Mouse (Mus musculus): ENCODE measurements around the gene Pld3. TPM values are rescaled to one million over a fixed set of nuclear protein-coding genes. Genes with fewer than 3 reads are reported as not detected.

Pld3 gene
- total RNA-seq, 2 experiments from 2014 or later: 84.0 to 86.6 TPM

- peak; percentile 100 for DNase-seq
Measured at GRCm38 (mm10) chr7:27486770-27487697, 66.0 kb downstream of the Pld3 start, which contains the start of gene Sertad1. Sertad1 (plus strand) TSS chr7:27486910.

GRCm38 (mm10) chr7:27486102-27486769, 66.8 kb downstream of the Pld3 start:
- peak; percentile 59 for DNase-seq

DNA sequence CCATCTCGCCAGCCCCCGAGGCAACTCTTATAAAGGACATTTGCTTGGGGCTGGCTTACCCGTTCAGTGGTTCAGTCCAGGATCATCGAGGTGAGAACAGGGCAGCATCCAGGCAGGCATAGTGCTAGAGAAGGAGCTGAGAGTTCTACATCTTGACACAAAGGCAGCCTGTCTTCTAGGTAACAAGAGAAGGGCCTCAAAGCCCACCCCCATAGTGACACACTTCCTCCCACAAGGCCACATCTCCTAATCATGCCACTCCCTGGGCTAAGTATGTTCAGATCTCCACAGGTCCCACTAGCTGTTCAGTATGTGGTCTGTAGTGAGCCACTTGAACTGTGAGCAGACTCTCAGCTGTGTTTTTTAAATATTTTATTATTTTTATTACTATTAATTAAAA, 69.2 kb downstream of the Pld3 start:
- no peak for DNase-seq

Other genes with a start within 250 kb of the Pld3 start
- 100 to 1,000 TPM; 107 to 111 TPM for gene Ltbp4, start 215.5 kb downstream of the Pld3 start, total RNA-seq (2021)
- gene Shkbp1, start 197.2 kb downstream of the Pld3 start, total RNA-seq (2021): 10 to 100 TPM; 19.6 to 22.9 TPM
- gene Gm20479, start 195.8 kb downstream of the Pld3 start, total RNA-seq (2021): 1 to 10 TPM in 1 of 2 experiments, not detected in 1; 2.5 TPM
- under 1 TPM; 0.70 to 0.81 TPM for gene Sptbn4, start 105.5 kb downstream of the Pld3 start, total RNA-seq (2021)
- 10 to 100 TPM; 83.4 TPM for gene Blvrb, start 105.2 kb downstream of the Pld3 start, total RNA-seq (2021)
- gene Sertad3, start 79.5 kb downstream of the Pld3 start, total RNA-seq (2021): 10 to 100 TPM; 13.5 to 15.6 TPM
- gene Sertad1, start 66.3 kb downstream of the Pld3 start, total RNA-seq (2021): 10 to 100 TPM; 19.0 to 27.9 TPM
- 1 to 10 TPM; 3.3 to 5.1 TPM for gene Prx, start 53.9 kb downstream of the Pld3 start, total RNA-seq (2021)
- gene Hipk4, start 30.0 kb downstream of the Pld3 start, total RNA-seq (2021): under 1 TPM; 0.24 to 0.67 TPM
- 10 to 100 TPM; 14.7 to 25.1 TPM for gene 2310022A10Rik, start within 50 bp of the Pld3 start, total RNA-seq (2021)
- 100 to 1,000 TPM; 237 to 317 TPM for gene Akt2, start 38.3 kb upstream of the Pld3 start, total RNA-seq (2021)
- under 1 TPM; 0.51 to 0.88 TPM for gene Ttc9b, start 100.7 kb upstream of the Pld3 start, total RNA-seq (2021)
- gene Map3k10, start 121.4 kb upstream of the Pld3 start, total RNA-seq (2021): 10 to 100 TPM; 25.9 to 26.6 TPM
- gene Zfp607b, start 136.1 kb upstream of the Pld3 start, total RNA-seq (2021): 1 to 10 TPM; 1.3 to 1.8 TPM
- 10 to 100 TPM in 1 of 2 experiments, 1 to 10 TPM in 1; 9.9 to 16.0 TPM for gene Zfp60, start 178.2 kb upstream of the Pld3 start, total RNA-seq (2021)